Mouse (Mus musculus): ENCODE results near the gene Szrd1.

- TF ChIP-seq POLR2A (IDR thresholded peaks at IDR 0.05; ENCODE audit: control insufficient read depth, extremely low read depth, insufficient read depth, low read length, poor library complexity) (no peak), CTCF (IDR thresholded peaks at IDR 0.05; ENCODE audit: borderline replicate concordance, control insufficient read depth, extremely low read depth, insufficient read depth, low read length, poor library complexity) (no peak)
Observed at GRCm38 (mm10) chr4:141165744-141166292, 26.2 kb upstream of the Szrd1 start.

All from thymus, adult 2 months (tissue).